In genomic region chr3:105800675-105801190, GRCm38 (mm10) we compare ENCODE assay signal across 8 mouse cellular contexts. TPM values are rescaled to one million over a fixed set of nuclear protein-coding genes. Genes with fewer than 3 reads are reported as not detected.
DNase-seq lines count a peak whose midpoint lies in the region; ATAC-seq lines count a peak whose summit lies in the region.

No protein-coding gene starts in this region.

- H3K27ac ChIP-seq in liver, embryonic 16.5 days (ENCODE audit: low read length), result peak overlapping the region; percentile 93
- peak overlapping the region; percentile 81 for H3K27ac ChIP-seq in neural tube, embryonic 11.5 days (ENCODE audit: low read depth, low read length)

- H3K9ac ChIP-seq in liver, embryonic 16.5 days (ENCODE audit: low read depth, low read length), result peak overlapping the region; percentile 96
- H3K9ac ChIP-seq in neural tube, embryonic 11.5 days (ENCODE audit: low read length), result peak overlapping the region; percentile 82

- H3K4me1 ChIP-seq in liver, embryonic 16.5 days (ENCODE audit: control insufficient read depth, low read depth, low read length), result peaks cover 50% of the 10 kb centered on the region
- H3K4me1 ChIP-seq in neural tube, embryonic 11.5 days (ENCODE audit: control insufficient read depth, insufficient read depth, low read length), result peaks cover 12% of the 10 kb centered on the region

- no peaks in the 10 kb centered on the region for H3K36me3 ChIP-seq in liver, embryonic 16.5 days (ENCODE audit: control insufficient read depth, insufficient read depth)
- H3K36me3 ChIP-seq in neural tube, embryonic 11.5 days (ENCODE audit: control insufficient read depth, insufficient read depth, low read length), result no peaks in the 10 kb centered on the region

- no peaks in the 10 kb centered on the region for H3K27me3 ChIP-seq in liver, embryonic 16.5 days (ENCODE audit: control insufficient read depth, insufficient read depth, low read depth, low read length)
- no peaks in the 10 kb centered on the region for H3K27me3 ChIP-seq in neural tube, embryonic 11.5 days (ENCODE audit: control insufficient read depth, insufficient read depth, low read length)

- H3K4me2 ChIP-seq in liver, embryonic 16.5 days (ENCODE audit: low read depth, low read length), result peak overlapping the region; percentile 80
- H3K4me2 ChIP-seq in neural tube, embryonic 11.5 days (ENCODE audit: low read depth), result peak overlapping the region; percentile 81

- no peaks in the 10 kb centered on the region for H3K9me3 ChIP-seq in liver, embryonic 16.5 days (replicated peaks; ENCODE audit: control insufficient read depth, low read length)
- H3K9me3 ChIP-seq in neural tube, embryonic 11.5 days (ENCODE audit: control insufficient read depth, low read length), result no peaks in the 10 kb centered on the region

- DNase-seq in cerebellum, adult 9-10 months, result peak; percentile 46
- DNase-seq in cerebellum, adult 11 months, result no peak
- peak; percentile 65 for DNase-seq in CD4-positive helper T cell, adult 2 months (ENCODE audit: low read depth, low spot score)
- peak; percentile 27 for DNase-seq in embryo, embryonic 11.5 days (ENCODE audit: low read depth, low spot score)
- DNase-seq in heart, postnatal 4 days, result peak; percentile 38
- DNase-seq in neural tube, embryonic 11.5 days (ENCODE audit: low spot score), result peak; percentile 64
- no peak for DNase-seq in frontal cortex, postnatal 36 days (ENCODE audit: low spot score in 2 of 2)

- peak; percentile 81 for ATAC-seq in liver, embryonic 16.5 days (ENCODE audit: low read depth)
- peak; percentile 80 for ATAC-seq in neural tube, embryonic 11.5 days (ENCODE audit: insufficient read depth, low FRiP score, low TSS enrichment)

- WGBS in liver, embryonic 16.5 days (ENCODE audit: insufficient replicate concordance), result under 1% methylated on average over 38 of the region's 59 CpGs
- WGBS in neural tube, embryonic 11.5 days, result under 1% methylated on average over 52 of the region's 59 CpGs

- H3K4me3 ChIP-seq in liver, embryonic 16.5 days (ENCODE audit: low read depth, low read length), result peak overlapping the region; percentile 92
- peak overlapping the region; percentile 84 for H3K4me3 ChIP-seq in neural tube, embryonic 11.5 days (ENCODE audit: low read depth, low read length)

RNA-seq across cellular contexts. Expression of gene Rap1a, which starts 0.4 kb away (rescaled TPM):
- 100 to 1,000 TPM; 131 to 134 TPM for total RNA-seq in heart, postnatal 4 days (2021)
- 98.9 and 102 TPM in 2 replicates for polyA plus RNA-seq in liver, embryonic 16.5 days (2015; fragmentation: Nextera tagmentation; extraction: Ambion mirVana)
- polyA plus RNA-seq in neural tube, embryonic 11.5 days (2014; fragmentation: Nextera tagmentation; extraction: Ambion mirVana), result 68.1 and 75.9 TPM in 2 replicates

Comparison
In these comparisons a context has a peak if more than half of its experiments do, and no peak if none do; other contexts are left out.
1. DNase-seq: peak in cerebellum, adult 9-10 months (single experiment), CD4-positive helper T cell, adult 2 months (single experiment), embryo, embryonic 11.5 days (single experiment), heart, postnatal 4 days (single experiment) and neural tube, embryonic 11.5 days (single experiment); none in cerebellum, adult 11 months (single experiment) and frontal cortex, postnatal 36 days (0 of 2).